Mouse (Mus musculus) hindbrain, embryonic 14.5 days (tissue): ENCODE measurements around the gene Asb14. TPM values are rescaled to one million over a fixed set of nuclear protein-coding genes. Genes with fewer than 3 reads are reported as not detected.

ENCODE experiments used
- ATAC-seq: fragments of 200-750 bp; cut with Nextera tagmentation; 2 replicates; pipeline ENCODE4 v1.8.0; 2017; ENCODE audit warnings: moderate number of reproducible peaks, mild to moderate bottlenecking, moderate TSS enrichment, moderate library complexity; ENCODE audit not compliant: low FRiP score
- DNase-seq: peaks from one replicate; pipeline ENCODE4 v3.0.0-alpha.2; 2015; ENCODE audit warnings: low spot score
- H3K27ac ChIP-seq: fragments of 300-500 bp; sonication (generic); 2 replicates; pipeline ENCODE4 v1.5.1; 2014; ENCODE audit warnings: mild to moderate bottlenecking, moderate library complexity
- H3K27me3 ChIP-seq: fragments of 300-500 bp; sonication (generic); 2 replicates; pipeline ENCODE4 v1.6.1; 2014; ENCODE audit warnings: mild to moderate bottlenecking, low read length, mixed read lengths; ENCODE audit not compliant: control insufficient read depth, insufficient read depth
- H3K36me3 ChIP-seq: fragments of 300-500 bp; sonication (generic); replicated peaks from 2 replicates; pipeline ENCODE4 v1.6.1; 2014; ENCODE audit not compliant: control insufficient read depth, insufficient read depth
- H3K4me1 ChIP-seq: fragments of 300-500 bp; sonication (generic); replicated peaks from 2 replicates; pipeline ENCODE4 v1.6.1; 2014; ENCODE audit warnings: antibody characterized with exemption, low read length, mixed read lengths; ENCODE audit not compliant: control insufficient read depth, insufficient read depth
- H3K4me2 ChIP-seq: fragments of 300-500 bp; sonication (generic); replicated peaks from 2 replicates; pipeline ENCODE4 v1.6.1; 2014; ENCODE audit warnings: mild to moderate bottlenecking, moderate library complexity
- H3K4me3 ChIP-seq: fragments of 300-500 bp; sonication (generic); replicated peaks from 2 replicates; pipeline ENCODE4 v1.5.1; 2014; ENCODE audit warnings: mild to moderate bottlenecking, low read length
- H3K9ac ChIP-seq: fragments of 300-500 bp; sonication (generic); 2 replicates; pipeline ENCODE4 v1.6.1; 2014
- H3K9me3 ChIP-seq: fragments of 300-500 bp; sonication (generic); 2 replicates; pipeline ENCODE4 v1.6.1; 2016; ENCODE audit warnings: low read length; ENCODE audit not compliant: control insufficient read depth
- WGBS: fragments of 180-500 bp; shearing (Covaris S2); extraction: QIAGEN DNeasy Blood & Tissue Kit; methylation state at CpG from one replicate; pipeline ENCODE4 v1.1.7; 2014; 5-methylcytosine and 5-hydroxymethylcytosine counted together
- polyA plus RNA-seq: library from polyadenylated mRNA; unstranded; fragments of >200 nt; fragmentation: Nextera tagmentation; extraction: Ambion mirVana; gene quantifications from 2 replicates; pipeline ENCODE4 v1.2.1, GENCODE M21; 2014

Asb14 gene
- polyA plus RNA-seq = 0.17 TPM in 2 replicates

- 95% methylated on average over 4 of the region's 4 CpGs for WGBS
- ATAC-seq = no peak
Measured at GRCm38 (mm10) chr14:26894392-26894791, at the start of gene Asb14. Gene Asb14 (plus strand): TSS chr14:26894557.

GRCm38 (mm10) chr14:26853053-26853452 is 41.3 kb upstream of the Asb14 start:
- H3K4me1 ChIP-seq = no peaks in the 10 kb centered on the region
- no peak overlapping the region for H3K27ac ChIP-seq
- no peak overlapping the region for H3K9ac ChIP-seq
- no peaks in the 10 kb centered on the region for H3K9me3 ChIP-seq
- no peaks in the 10 kb centered on the region for H3K36me3 ChIP-seq
- WGBS = 81% methylated on average over 8 of the region's 8 CpGs
- no peak overlapping the region for H3K4me2 ChIP-seq
- ATAC-seq = no peak
- H3K27me3 ChIP-seq = no peaks in the 10 kb centered on the region
- no peak overlapping the region for H3K4me3 ChIP-seq
- DNase-seq = no peak

More at GRCm38 (mm10) chr14:26894392-26894791, at the start of gene Asb14:
- Histone ChIP-seq H3K4me1 (no peaks in the 10 kb centered on the region), H3K27ac (no peak within 1 kb of the TSS), H3K27me3 (no peaks in the 10 kb centered on the region), H3K36me3 (no peaks in the 10 kb centered on the region), H3K4me2 (no peak within 1 kb of the TSS), H3K9ac (no peak within 1 kb of the TSS), H3K4me3 (no peak within 1 kb of the TSS), H3K9me3 (no peaks in the 10 kb centered on the region)
- no peak for DNase-seq

- 80% methylated on average over 2 of the region's 2 CpGs for WGBS
- no peak overlapping the region for H3K4me2 ChIP-seq
- ATAC-seq = no peak
- no peaks in the 10 kb centered on the region for H3K9me3 ChIP-seq
- H3K4me3 ChIP-seq = no peak overlapping the region
- H3K4me1 ChIP-seq = no peaks in the 10 kb centered on the region
- H3K9ac ChIP-seq = no peak overlapping the region
- H3K27ac ChIP-seq = no peak overlapping the region
- H3K27me3 ChIP-seq = no peaks in the 10 kb centered on the region
- DNase-seq = no peak
- no peaks in the 10 kb centered on the region for H3K36me3 ChIP-seq
Measured at GRCm38 (mm10) chr14:26854066-26854465, 40.3 kb upstream of the Asb14 start.

GRCm38 (mm10) chr14:26858364-26858763 is 36.0 kb upstream of the Asb14 start:
- Histone ChIP-seq H3K36me3 (no peaks in the 10 kb centered on the region), H3K27me3 (no peaks in the 10 kb centered on the region), H3K27ac (no peak overlapping the region), H3K9ac (no peak overlapping the region), H3K4me3 (no peak overlapping the region), H3K4me1 (no peaks in the 10 kb centered on the region), H3K9me3 (no peaks in the 10 kb centered on the region), H3K4me2 (no peak overlapping the region)
- 79% methylated on average over 2 of the region's 2 CpGs for WGBS
- ATAC-seq (no peak), DNase-seq (no peak)

GRCm38 (mm10) chr14:26859024-26859423 is 35.3 kb upstream of the Asb14 start:
- ATAC-seq = no peak
- no peak for DNase-seq

GRCm38 (mm10) chr14:26867356-26867755 is 27.0 kb upstream of the Asb14 start:
- Histone ChIP-seq H3K4me1 (no peaks in the 10 kb centered on the region), H3K4me2 (no peak overlapping the region), H3K9ac (no peak overlapping the region), H3K27ac (no peak overlapping the region), H3K36me3 (no peaks in the 10 kb centered on the region), H3K27me3 (no peaks in the 10 kb centered on the region), H3K9me3 (no peaks in the 10 kb centered on the region), H3K4me3 (no peak overlapping the region)
- no peak for DNase-seq
- WGBS = 72% methylated on average over 9 of the region's 9 CpGs
- ATAC-seq = no peak

More at GRCm38 (mm10) chr14:26859024-26859423, 35.3 kb upstream of the Asb14 start:
- Histone ChIP-seq H3K9ac (no peak overlapping the region), H3K9me3 (no peaks in the 10 kb centered on the region), H3K27ac (no peak overlapping the region), H3K4me3 (no peak overlapping the region), H3K4me2 (no peak overlapping the region), H3K36me3 (no peaks in the 10 kb centered on the region), H3K4me1 (no peaks in the 10 kb centered on the region), H3K27me3 (no peaks in the 10 kb centered on the region)
- 92% methylated on average over 3 of the region's 3 CpGs for WGBS

- Histone ChIP-seq H3K4me1 (no peaks in the 10 kb centered on the region), H3K27me3 (no peaks in the 10 kb centered on the region), H3K9ac (no peak overlapping the region), H3K4me3 (no peak overlapping the region), H3K4me2 (no peak overlapping the region), H3K9me3 (no peaks in the 10 kb centered on the region), H3K27ac (no peak overlapping the region), H3K36me3 (no peaks in the 10 kb centered on the region)
- DNase-seq (no peak), ATAC-seq (no peak)
- 85% methylated on average over 5 of the region's 5 CpGs for WGBS
Measured at GRCm38 (mm10) chr14:26868299-26868698, 26.1 kb upstream of the Asb14 start.

- Histone ChIP-seq H3K9me3 (no peaks in the 10 kb centered on the region), H3K4me2 (no peak overlapping the region), H3K9ac (no peak overlapping the region), H3K27ac (no peak overlapping the region), H3K27me3 (no peaks in the 10 kb centered on the region), H3K4me1 (no peaks in the 10 kb centered on the region), H3K4me3 (no peak overlapping the region), H3K36me3 (no peaks in the 10 kb centered on the region)
- WGBS = 83% methylated on average over 4 of the region's 4 CpGs
- DNase-seq (no peak), ATAC-seq (no peak)
Measured at GRCm38 (mm10) chr14:26878756-26879155, 15.6 kb upstream of the Asb14 start.

- ATAC-seq = no peak
- Histone ChIP-seq H3K9me3 (no peaks in the 10 kb centered on the region), H3K9ac (no peak overlapping the region), H3K4me1 (no peaks in the 10 kb centered on the region), H3K36me3 (no peaks in the 10 kb centered on the region), H3K27me3 (no peaks in the 10 kb centered on the region), H3K27ac (no peak overlapping the region), H3K4me2 (no peak overlapping the region), H3K4me3 (no peak overlapping the region)
- DNase-seq = no peak
- WGBS = 61% methylated on average over 2 of the region's 2 CpGs
Measured at GRCm38 (mm10) chr14:26879976-26880375, 14.4 kb upstream of the Asb14 start.

- no peak for ATAC-seq
- Histone ChIP-seq H3K9me3 (no peaks in the 10 kb centered on the region), H3K4me1 (no peaks in the 10 kb centered on the region), H3K4me3 (no peak overlapping the region), H3K9ac (no peak overlapping the region), H3K27me3 (no peaks in the 10 kb centered on the region), H3K36me3 (no peaks in the 10 kb centered on the region), H3K4me2 (no peak overlapping the region), H3K27ac (no peak overlapping the region)
- WGBS = 85% methylated on average over 5 of the region's 5 CpGs
- DNase-seq = no peak
Measured at GRCm38 (mm10) chr14:26881700-26882099, 12.7 kb upstream of the Asb14 start.
